Comparison of ENCODE assay signal across 8 mouse cellular contexts in genomic region chr13:71507956-71508401, GRCm38 (mm10).
A peak's percentile ranks its signal among the peaks of the same experiment; 100 is the strongest.
DNase-seq lines count a peak whose midpoint lies in the region; ATAC-seq and TF ChIP-seq lines count a peak whose summit lies in the region.
"Had no signal": no experiment of that assay in that cellular context is flagged by ENCODE, and none has a peak within 500 bp of the region (broad histone marks: within the 10 kb centered on the region; RNA-seq: fewer than 3 reads in every experiment).

No protein-coding gene starts in this region.

- peaks cover 6% of the 10 kb centered on the region; the same call in 1 of the 2 replicates for H3K27me3 ChIP-seq in ES-Bruce4 (ENCODE audit: control insufficient read depth, insufficient read depth, low read length, poor library complexity, severe bottlenecking)
- no peaks in the 10 kb centered on the region; the same call in 1 of the 2 replicates for H3K27me3 ChIP-seq in hindbrain, embryonic 15.5 days
- peaks cover 28% of the 10 kb centered on the region for H3K27me3 ChIP-seq in limb, embryonic 13.5 days

- H3K27ac ChIP-seq in ES-Bruce4 (ENCODE audit: insufficient read depth, low read length) = no peak overlapping the region
- H3K27ac ChIP-seq in hindbrain, embryonic 15.5 days (replicated peaks) = 0 out of 2 replicates have a peak overlapping the region, but pooled peaks have one; percentile 14
- no peak overlapping the region for H3K27ac ChIP-seq in limb, embryonic 13.5 days

- H3K9me3 ChIP-seq in ES-Bruce4 (replicated peaks; ENCODE audit: control insufficient read depth, insufficient read depth, low read length, poor library complexity, severe bottlenecking) = peaks cover 8% of the 10 kb centered on the region; the same call in 1 of the 2 replicates
- H3K9me3 ChIP-seq in hindbrain, embryonic 15.5 days = no peaks in the 10 kb centered on the region
- H3K9me3 ChIP-seq in limb, embryonic 13.5 days = no peaks in the 10 kb centered on the region

- no peaks in the 10 kb centered on the region for H3K36me3 ChIP-seq in ES-Bruce4 (ENCODE audit: control insufficient read depth, insufficient read depth, low read length, poor library complexity, severe bottlenecking)
- H3K36me3 ChIP-seq in hindbrain, embryonic 15.5 days = no peaks in the 10 kb centered on the region
- no peaks in the 10 kb centered on the region for H3K36me3 ChIP-seq in limb, embryonic 13.5 days

- ATAC-seq in hindbrain, embryonic 15.5 days (ENCODE audit: low FRiP score, low read depth) = peak; percentile 89
- ATAC-seq in limb, embryonic 13.5 days (ENCODE audit: low FRiP score, low read depth) = no peak

- peak; percentile 60 for TF ChIP-seq EP300 in ES-Bruce4 (IDR thresholded peaks at IDR 0.05; ENCODE audit: insufficient read depth, low read depth, low read length)

- DNase-seq in brain, embryonic 14.5 days (ENCODE audit: low read depth) = peak; percentile 85
- no peak for DNase-seq in adrenal gland, postnatal 25 days
- no peak for DNase-seq in thymus, postnatal 10 days (ENCODE audit: low spot score in 2 of 2)
- no peak for DNase-seq in retina, embryonic 14.5 days (ENCODE audit: low spot score)
- DNase-seq: cerebellum, adult 11 months had no signal

- TF ChIP-seq CTCF in ES-Bruce4 (IDR thresholded peaks at IDR 0.05; ENCODE audit: low read depth, low read length) = no peak
- TF ChIP-seq CTCF in brain, embryonic 14.5 days (IDR thresholded peaks at IDR 0.05; ENCODE audit: borderline replicate concordance, extremely low read depth, insufficient read depth, insufficient read length) = no peak

- H3K4me2 ChIP-seq in hindbrain, embryonic 15.5 days = peak overlapping the region; percentile 42; the same call in 1 of the 2 replicates
- peak overlapping the region; percentile 48; the same call in 1 of the 2 replicates for H3K4me2 ChIP-seq in limb, embryonic 13.5 days (replicated peaks)

- peaks cover 2% of the 10 kb centered on the region for H3K4me1 ChIP-seq in ES-Bruce4 (ENCODE audit: control insufficient read depth, insufficient read depth, low read length)
- H3K4me1 ChIP-seq in hindbrain, embryonic 15.5 days (replicated peaks) = peaks cover 18% of the 10 kb centered on the region
- H3K4me1 ChIP-seq in limb, embryonic 13.5 days = peaks cover 30% of the 10 kb centered on the region

- 11% methylated on average over 9 of the region's 9 CpGs for WGBS in hindbrain, embryonic 15.5 days
- 14% methylated on average over 9 of the region's 9 CpGs for WGBS in limb, embryonic 13.5 days

- TF ChIP-seq POLR2A in ES-Bruce4 (IDR thresholded peaks at IDR 0.05; ENCODE audit: insufficient read depth, low read length) = no peak
- TF ChIP-seq POLR2A in brain, embryonic 14.5 days (IDR thresholded peaks at IDR 0.05; ENCODE audit: borderline replicate concordance, extremely low read depth, insufficient read depth, insufficient read length, poor library complexity, severe bottlenecking) = no peak

- no peak overlapping the region for H3K4me3 ChIP-seq in ES-Bruce4 (ENCODE audit: low read depth, low read length)
- no peak overlapping the region for H3K4me3 ChIP-seq in hindbrain, embryonic 15.5 days
- H3K4me3 ChIP-seq in limb, embryonic 13.5 days = no peak overlapping the region

- H3K9ac ChIP-seq in ES-Bruce4 (ENCODE audit: low read depth, poor library complexity, severe bottlenecking) = no peak overlapping the region
- no peak overlapping the region for H3K9ac ChIP-seq in hindbrain, embryonic 15.5 days
- H3K9ac ChIP-seq in limb, embryonic 13.5 days = no peak overlapping the region
